ENCODE assay signal across 21 mouse cellular contexts in the genomic region with DNA sequence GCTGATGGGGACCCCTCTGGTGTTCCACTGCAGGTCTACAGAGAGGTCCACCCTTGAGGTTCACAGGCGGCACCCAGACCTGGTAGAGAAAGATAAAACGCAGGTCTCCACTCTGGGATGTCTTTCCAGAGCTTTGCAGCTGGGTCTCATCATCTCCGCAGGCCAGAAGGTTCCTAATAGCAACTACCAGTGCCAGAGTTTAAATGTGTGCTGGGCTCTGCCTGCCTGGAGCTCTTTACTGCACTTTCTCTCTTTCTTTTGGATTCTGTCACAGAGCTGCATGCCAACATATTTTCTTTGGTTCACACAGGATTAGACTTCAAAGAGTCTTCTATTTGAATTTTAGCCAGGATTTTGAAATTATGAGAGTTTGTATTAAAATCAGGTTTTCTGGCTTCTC. TPM values are rescaled to one million over a fixed set of nuclear protein-coding genes. Genes with fewer than 3 reads are reported as not detected.
DNase-seq lines count a peak whose midpoint lies in the region; ATAC-seq and TF ChIP-seq lines count a peak whose summit lies in the region.
"Had no signal": no experiment of that assay in that cellular context is flagged by ENCODE, and none has a peak within 500 bp of the region (broad histone marks: within the 10 kb centered on the region; RNA-seq: fewer than 3 reads in every experiment).

No protein-coding gene starts in this region.

- no peaks in the 10 kb centered on the region for H3K4me1 ChIP-seq in forebrain, embryonic 14.5 days (ENCODE audit: control insufficient read depth, insufficient read depth, low read length)
- H3K4me1 ChIP-seq in forebrain, embryonic 15.5 days = no peaks in the 10 kb centered on the region
- H3K4me1 ChIP-seq in lung, embryonic 14.5 days (ENCODE audit: insufficient read depth) = no peaks in the 10 kb centered on the region
- no peaks in the 10 kb centered on the region for H3K4me1 ChIP-seq in lung, adult 2 months (ENCODE audit: control insufficient read depth, insufficient read depth, low read length)
- no peaks in the 10 kb centered on the region; the same call in 1 of the 2 replicates for H3K4me1 ChIP-seq in limb, embryonic 14.5 days (ENCODE audit: control insufficient read depth, insufficient read depth, low read length)
- no peaks in the 10 kb centered on the region for H3K4me1 ChIP-seq in heart, adult 2 months (ENCODE audit: control insufficient read depth, insufficient read depth, low read length)
- H3K4me1 ChIP-seq: forebrain, embryonic 10.5 days; hindbrain, embryonic 15.5 days; limb, embryonic 12.5 days; neural tube, embryonic 13.5 days had no signal

- no peak for ATAC-seq in forebrain, embryonic 14.5 days
- ATAC-seq in forebrain, embryonic 15.5 days (replicated peaks) = no peak
- peak; percentile 62; the same call in 1 of the 2 replicates for ATAC-seq in lung, embryonic 14.5 days (ENCODE audit: insufficient read depth)
- ATAC-seq in limb, embryonic 14.5 days (ENCODE audit: low FRiP score, low read depth) = 0 out of 2 replicates have a peak, but pooled peaks have one; percentile 23
- ATAC-seq: midbrain, embryonic 16.5 days had no signal

- peak; percentile 5 for DNase-seq in forebrain, embryonic 14.5 days (ENCODE audit: low spot score)
- DNase-seq in lung, embryonic 14.5 days = peak; percentile 27
- DNase-seq in lung, adult 2 months = no peak
- peak; percentile 58 for DNase-seq in limb, embryonic 14.5 days (ENCODE audit: low spot score)
- DNase-seq in lung, postnatal 36 days = peak; percentile 25
- no peak for DNase-seq in layer of hippocampus, postnatal 14 days (ENCODE audit: low spot score in 2 of 2)
- DNase-seq in heart, adult 2 months = no peak
- DNase-seq: adrenal gland, postnatal 10 days; cerebellum, adult 8-10 months; kidney, adult 11 months had no signal

- no peak overlapping the region for H3K4me2 ChIP-seq in forebrain, embryonic 14.5 days (ENCODE audit: low read length)
- no peak overlapping the region for H3K4me2 ChIP-seq in forebrain, embryonic 15.5 days (replicated peaks)
- no peak overlapping the region for H3K4me2 ChIP-seq in lung, embryonic 14.5 days
- H3K4me2 ChIP-seq in limb, embryonic 14.5 days (replicated peaks; ENCODE audit: low read depth, low read length, severe bottlenecking) = no peak overlapping the region
- H3K4me2 ChIP-seq: heart, embryonic 11.5 days; hindbrain, embryonic 15.5 days; limb, embryonic 12.5 days; neural tube, embryonic 13.5 days had no signal

- intact Hi-C loops in heart, adult 2 months (cut with DNase I) = no loop called here

- TF ChIP-seq EP300 in heart, adult 2 months (IDR thresholded peaks at IDR 0.05; ENCODE audit: insufficient read depth, low read depth, low read length) = no peak

- no peak for TF ChIP-seq CTCF in lung, embryonic 14.5 days (IDR thresholded peaks at IDR 0.05; ENCODE audit: low read depth)
- no peak for TF ChIP-seq CTCF in lung, adult 2 months (IDR thresholded peaks at IDR 0.05; ENCODE audit: insufficient read depth, low read length)
- TF ChIP-seq CTCF in heart, adult 2 months (IDR thresholded peaks at IDR 0.05) = no peak

- no peaks in the 10 kb centered on the region for H3K27me3 ChIP-seq in forebrain, embryonic 14.5 days (replicated peaks; ENCODE audit: control insufficient read depth, insufficient read depth, low read length)
- H3K27me3 ChIP-seq in forebrain, embryonic 15.5 days = no peaks in the 10 kb centered on the region
- no peaks in the 10 kb centered on the region for H3K27me3 ChIP-seq in lung, embryonic 14.5 days (ENCODE audit: insufficient read depth, low read length)
- no peaks in the 10 kb centered on the region for H3K27me3 ChIP-seq in limb, embryonic 14.5 days (ENCODE audit: control insufficient read depth, insufficient read depth, low read length)
- H3K27me3 ChIP-seq in heart, adult 2 months (ENCODE audit: control insufficient read depth, insufficient read depth, low read length) = no peaks in the 10 kb centered on the region
- H3K27me3 ChIP-seq: hindbrain, embryonic 15.5 days; limb, embryonic 12.5 days; neural tube, embryonic 13.5 days had no signal

- no peak overlapping the region for H3K9ac ChIP-seq in forebrain, embryonic 14.5 days (ENCODE audit: low read length)
- H3K9ac ChIP-seq in forebrain, embryonic 15.5 days (replicated peaks) = no peak overlapping the region
- no peak overlapping the region for H3K9ac ChIP-seq in lung, embryonic 14.5 days
- no peak overlapping the region for H3K9ac ChIP-seq in limb, embryonic 14.5 days (ENCODE audit: low read depth, low read length, severe bottlenecking)
- no peak overlapping the region for H3K9ac ChIP-seq in heart, adult 2 months (ENCODE audit: low read depth, low read length)
- H3K9ac ChIP-seq: hindbrain, embryonic 15.5 days; limb, embryonic 12.5 days; liver, embryonic 14.5 days; neural tube, embryonic 13.5 days had no signal

- no peak overlapping the region for H3K4me3 ChIP-seq in forebrain, embryonic 14.5 days (ENCODE audit: low read depth, low read length)
- H3K4me3 ChIP-seq in forebrain, embryonic 15.5 days = no peak overlapping the region
- no peak overlapping the region for H3K4me3 ChIP-seq in lung, embryonic 14.5 days (ENCODE audit: low read depth, low read length)
- H3K4me3 ChIP-seq in lung, adult 2 months (replicated peaks; ENCODE audit: extremely low read depth, low read depth, low read length) = no peak overlapping the region
- no peak overlapping the region for H3K4me3 ChIP-seq in limb, embryonic 14.5 days (replicated peaks; ENCODE audit: low read length)
- H3K4me3 ChIP-seq in heart, adult 2 months = no peak overlapping the region
- H3K4me3 ChIP-seq: forebrain, embryonic 10.5 days; hindbrain, embryonic 15.5 days; limb, embryonic 12.5 days; myocyte; neural tube, embryonic 13.5 days had no signal

- no peak overlapping the region for H3K27ac ChIP-seq in forebrain, embryonic 14.5 days (ENCODE audit: low read depth, low read length)
- H3K27ac ChIP-seq in forebrain, embryonic 15.5 days (replicated peaks) = no peak overlapping the region
- H3K27ac ChIP-seq in lung, embryonic 14.5 days (ENCODE audit: low read depth) = no peak overlapping the region
- H3K27ac ChIP-seq in limb, embryonic 14.5 days (replicated peaks; ENCODE audit: low read depth, low read length) = no peak overlapping the region
- no peak overlapping the region for H3K27ac ChIP-seq in heart, adult 2 months
- H3K27ac ChIP-seq: forebrain, embryonic 10.5 days; hindbrain, embryonic 15.5 days; limb, embryonic 12.5 days; liver, embryonic 14.5 days; macrophage; neural tube, embryonic 13.5 days had no signal

- H3K79me2 ChIP-seq in heart, adult 2 months (replicated peaks; ENCODE audit: control insufficient read depth, insufficient read depth, low read length) = no peaks in the 10 kb centered on the region

- H3K36me3 ChIP-seq in forebrain, embryonic 14.5 days (ENCODE audit: control insufficient read depth, insufficient read depth, low read length) = no peaks in the 10 kb centered on the region
- no peaks in the 10 kb centered on the region for H3K36me3 ChIP-seq in forebrain, embryonic 15.5 days
- no peaks in the 10 kb centered on the region for H3K36me3 ChIP-seq in lung, embryonic 14.5 days (ENCODE audit: insufficient read depth)
- no peaks in the 10 kb centered on the region for H3K36me3 ChIP-seq in limb, embryonic 14.5 days (ENCODE audit: control insufficient read depth, insufficient read depth, low read length)
- no peaks in the 10 kb centered on the region for H3K36me3 ChIP-seq in heart, adult 2 months (ENCODE audit: control insufficient read depth, insufficient read depth, low read length)
- H3K36me3 ChIP-seq: forebrain, embryonic 10.5 days; hindbrain, embryonic 15.5 days; limb, embryonic 12.5 days; neural tube, embryonic 13.5 days had no signal

- no peak for TF ChIP-seq POLR2A in lung, adult 2 months (IDR thresholded peaks at IDR 0.05; ENCODE audit: borderline replicate concordance, extremely low read depth, low read depth, low read length)
- no peak for TF ChIP-seq POLR2A in limb, embryonic 14.5 days (IDR thresholded peaks at IDR 0.05; ENCODE audit: borderline replicate concordance, extremely low read depth, insufficient read depth, insufficient read length)
- no peak for TF ChIP-seq POLR2A in heart, adult 2 months (IDR thresholded peaks at IDR 0.05; ENCODE audit: insufficient read depth, low read depth, low read length)

- no peaks in the 10 kb centered on the region for H3K9me3 ChIP-seq in forebrain, embryonic 14.5 days (replicated peaks; ENCODE audit: control insufficient read depth, low read length)
- H3K9me3 ChIP-seq in forebrain, embryonic 15.5 days = no peaks in the 10 kb centered on the region
- H3K9me3 ChIP-seq in lung, embryonic 14.5 days (ENCODE audit: low read depth, low read length) = no peaks in the 10 kb centered on the region
- no peaks in the 10 kb centered on the region for H3K9me3 ChIP-seq in limb, embryonic 14.5 days (ENCODE audit: control insufficient read depth, low read length)
- H3K9me3 ChIP-seq: forebrain, embryonic 10.5 days; hindbrain, embryonic 15.5 days; limb, embryonic 12.5 days; neural tube, embryonic 13.5 days had no signal

- WGBS in forebrain, embryonic 14.5 days = 86% methylated on average over 3 of the region's 3 CpGs
- 87% methylated on average over 3 of the region's 3 CpGs for WGBS in forebrain, embryonic 15.5 days
- WGBS in lung, embryonic 14.5 days = 40% methylated on average over 3 of the region's 3 CpGs
- 65% methylated on average over 3 of the region's 3 CpGs for WGBS in lung, adult 2 months
- WGBS in limb, embryonic 14.5 days = 54% methylated on average over 3 of the region's 3 CpGs
- 78% methylated on average over 3 of the region's 3 CpGs for WGBS in heart, adult 2 months

RNA-seq across cellular contexts. Expression of gene Kcnmb1, which starts 6.4 kb away (rescaled TPM):
- 0.09 and 0.22 TPM in 2 replicates for polyA plus RNA-seq in forebrain, embryonic 14.5 days (2014; fragmentation: Nextera tagmentation; extraction: Ambion mirVana)
- 0.11 and 0.15 TPM in 2 replicates for polyA plus RNA-seq in forebrain, embryonic 15.5 days (2015; fragmentation: Nextera tagmentation; extraction: Ambion mirVana)
- polyA plus RNA-seq in lung, embryonic 14.5 days (2014; fragmentation: Nextera tagmentation; extraction: Ambion mirVana) = 1.3 and 1.7 TPM in 2 replicates
- polyA plus RNA-seq in lung, adult 2 months (2012; rRNA removed) = 1.9 and 3.6 TPM in 2 replicates
- polyA plus RNA-seq in limb, embryonic 14.5 days (2012; rRNA removed) = 0.10 and 0.13 TPM in 2 replicates
- polyA plus RNA-seq in limb, embryonic 14.5 days (2014; fragmentation: Nextera tagmentation; extraction: Ambion mirVana) = 0.07 and 0.18 TPM in 2 replicates
- total RNA-seq in layer of hippocampus, postnatal 14 days (2021) = under 1 TPM; 0.16 to 0.26 TPM
- 1 to 10 TPM; 1.0 to 1.1 TPM for total RNA-seq in heart, adult 2 months (2021)
- polyA plus RNA-seq in heart, adult 2 months (2012; rRNA removed) = 2.1 and 3.2 TPM in 2 replicates
- total RNA-seq: hematopoietic stem cell, adult 5-6 weeks had no signal
- polyA plus RNA-seq: macrophage had no signal

RNA-seq across cellular contexts. Expression of gene Kcnip1, which starts 23.8 kb away (rescaled TPM):
- 55.1 and 55.7 TPM in 2 replicates for polyA plus RNA-seq in forebrain, embryonic 14.5 days (2014; fragmentation: Nextera tagmentation; extraction: Ambion mirVana)
- polyA plus RNA-seq in forebrain, embryonic 15.5 days (2015; fragmentation: Nextera tagmentation; extraction: Ambion mirVana) = 49.9 and 51.2 TPM in 2 replicates
- 0.42 and 0.62 TPM in 2 replicates for polyA plus RNA-seq in lung, embryonic 14.5 days (2014; fragmentation: Nextera tagmentation; extraction: Ambion mirVana)
- polyA plus RNA-seq in lung, adult 2 months (2012; rRNA removed) = 0.08 and 0.13 TPM in 2 replicates
- 2.4 and 3.4 TPM in 2 replicates for polyA plus RNA-seq in limb, embryonic 14.5 days (2012; rRNA removed)
- polyA plus RNA-seq in limb, embryonic 14.5 days (2014; fragmentation: Nextera tagmentation; extraction: Ambion mirVana) = 4.5 and 5.0 TPM in 2 replicates
- total RNA-seq in layer of hippocampus, postnatal 14 days (2021) = 10 to 100 TPM; 30.6 to 31.3 TPM
- under 1 TPM in 1 of 2 experiments, not detected in 1; 0.11 TPM for total RNA-seq in heart, adult 2 months (2021)
- 0.18 and 0.20 TPM in 2 replicates for polyA plus RNA-seq in heart, adult 2 months (2012; rRNA removed)
- total RNA-seq: hematopoietic stem cell, adult 5-6 weeks had no signal
- polyA plus RNA-seq: macrophage, myocyte had no signal

Comparison
In these comparisons a context has a peak if more than half of its experiments do, and no peak if none do; other contexts are left out.
1. DNase-seq: peak in forebrain, embryonic 14.5 days (single experiment), lung, embryonic 14.5 days (single experiment), limb, embryonic 14.5 days (single experiment) and lung, postnatal 36 days (single experiment); none in lung, adult 2 months (single experiment), layer of hippocampus, postnatal 14 days (0 of 2) and heart, adult 2 months (0 of 2).
2. ATAC-seq: peak in lung, embryonic 14.5 days (single experiment) and limb, embryonic 14.5 days (single experiment); none in forebrain, embryonic 14.5 days (single experiment) and forebrain, embryonic 15.5 days (single experiment).